Mouse (Mus musculus) layer of hippocampus, adult 8-10 months (tissue): ENCODE data around the gene Ptprd. TPM values are rescaled to one million over a fixed set of nuclear protein-coding genes. Genes with fewer than 3 reads are reported as not detected.

Experiments used
- DNase-seq, 2 experiments: peaks; one replicate each; pipeline ENCODE4 v3.0.0; 2022; ENCODE audit warnings: low spot score in 2 of 2
- total RNA-seq, 4 experiments: library from RNA; stranded (reverse); gene quantifications; 2 replicates each; pipeline ENCODE4 v1.2.4; 2022

The Ptprd gene
- total RNA-seq, 4 experiments from 2014 or later: 169 to 218 (median 185) TPM

DNA sequence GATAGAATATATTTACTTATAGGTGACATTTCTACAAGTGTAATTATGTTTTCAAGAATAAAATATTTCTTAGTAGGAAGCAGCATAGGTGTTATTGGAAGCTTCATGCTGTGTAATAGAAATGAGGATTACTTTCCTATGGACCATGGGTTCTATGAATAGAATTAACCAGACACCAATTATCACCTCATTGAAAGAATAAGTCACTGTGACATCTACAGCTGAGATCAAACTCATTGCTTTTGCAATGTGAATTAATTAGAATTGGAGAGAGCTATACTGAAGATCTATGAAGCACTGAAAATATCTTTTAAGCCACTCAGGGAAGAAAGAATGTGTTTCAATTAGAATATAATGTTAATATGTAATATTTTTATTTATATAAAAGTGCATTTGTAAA is 1539.1 kb downstream of the Ptprd start:
- no peak for DNase-seq

DNA sequence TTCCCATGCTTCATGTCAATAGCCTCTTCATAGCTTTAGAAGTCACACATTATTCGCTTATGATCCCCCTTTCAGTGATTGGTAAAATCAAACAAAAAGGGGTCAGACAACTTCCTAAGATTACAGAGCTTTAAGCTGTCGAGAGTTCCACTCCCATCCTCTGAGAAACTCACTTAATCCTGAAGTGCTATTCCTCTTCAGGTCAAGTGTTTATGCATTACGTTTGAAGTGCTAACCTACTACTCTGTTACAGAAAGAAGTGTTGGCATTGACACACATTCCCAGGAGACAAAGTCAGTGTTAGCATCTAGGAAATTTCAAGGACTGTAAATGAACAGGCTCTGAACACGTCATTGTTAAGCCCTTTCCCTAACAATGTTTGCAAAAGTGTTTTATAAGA is 1550.0 kb downstream of the Ptprd start:
- no peak for DNase-seq

DNA sequence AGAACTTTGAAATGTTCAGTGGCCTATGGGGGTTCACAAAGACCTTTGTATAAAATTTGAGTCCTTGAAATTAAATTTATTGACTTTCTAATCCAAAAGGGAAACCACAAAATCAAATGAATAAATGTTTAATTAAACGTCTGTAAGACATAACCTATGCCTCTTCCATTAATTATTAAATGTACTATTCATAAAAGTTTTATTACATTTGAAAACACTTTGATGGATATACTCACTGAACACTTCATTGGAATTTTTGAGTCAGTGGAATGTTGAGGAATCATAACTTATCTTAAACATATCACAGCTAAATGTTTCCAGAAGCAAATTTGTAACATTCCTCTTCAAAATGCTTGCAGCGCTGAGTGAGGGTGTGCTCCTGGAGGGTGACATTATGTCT is 1551.6 kb downstream of the Ptprd start:
- DNase-seq: no peak

DNA sequence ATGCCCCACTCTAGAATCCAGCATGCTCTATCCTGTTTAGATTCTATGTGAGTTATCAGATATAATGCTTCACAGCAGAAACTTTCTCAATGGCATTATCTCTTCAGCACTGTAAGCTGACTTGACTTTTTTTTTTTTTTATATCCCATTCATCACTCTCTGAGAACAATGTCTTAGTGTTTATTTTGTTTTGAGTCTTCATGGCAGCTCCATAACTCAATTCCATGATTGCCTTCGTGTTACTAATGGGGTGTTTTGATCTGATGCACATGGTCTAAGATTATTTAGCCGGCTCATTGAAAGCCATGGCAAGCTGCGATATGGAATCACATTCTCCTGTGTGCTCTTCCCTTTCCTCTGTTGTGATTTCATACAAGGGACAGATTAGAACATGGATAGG is 1555.0 kb downstream of the Ptprd start:
- no peak for DNase-seq

DNA sequence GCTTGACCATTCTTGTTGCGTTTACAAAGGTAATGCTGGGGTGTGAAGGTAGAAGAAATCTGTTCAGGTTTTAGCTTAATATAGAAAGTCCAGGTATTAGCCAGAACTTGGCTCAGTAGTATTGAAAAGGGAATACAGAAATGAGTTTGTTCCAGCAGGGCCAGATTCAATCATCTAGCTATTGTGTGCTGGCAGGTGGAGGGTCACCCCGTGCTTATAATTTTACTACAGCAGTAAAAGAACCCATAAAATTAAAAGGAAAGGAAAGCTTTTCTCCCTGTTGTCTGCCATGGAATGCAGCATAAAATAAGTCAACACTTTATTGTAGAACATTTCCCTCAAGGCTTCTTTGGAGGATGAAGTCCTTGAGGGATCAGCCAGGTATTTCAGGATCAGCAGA is 1558.8 kb downstream of the Ptprd start:
- no peak for DNase-seq

DNA sequence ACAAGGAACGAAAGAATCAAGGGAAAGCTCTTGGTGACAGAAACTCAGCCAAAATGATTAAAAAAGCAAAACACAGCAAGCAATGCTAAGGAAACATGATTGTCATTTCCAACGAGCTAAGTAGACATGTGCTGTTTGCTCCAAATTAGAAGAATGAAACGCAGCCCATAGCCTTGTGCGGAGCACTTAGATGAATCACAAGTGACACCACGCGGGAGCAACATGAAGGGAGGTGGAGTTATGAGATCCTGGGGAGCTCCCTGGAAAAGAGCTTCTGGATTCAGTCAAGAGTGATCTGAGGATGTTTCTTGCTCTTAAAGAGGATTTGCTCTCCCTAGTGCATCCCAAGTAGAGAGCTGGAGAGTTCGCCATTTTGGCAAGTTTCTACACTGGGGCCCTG is 1590.0 kb downstream of the Ptprd start:
- peak in 1 of 2 experiments; percentile 11 for DNase-seq

DNA sequence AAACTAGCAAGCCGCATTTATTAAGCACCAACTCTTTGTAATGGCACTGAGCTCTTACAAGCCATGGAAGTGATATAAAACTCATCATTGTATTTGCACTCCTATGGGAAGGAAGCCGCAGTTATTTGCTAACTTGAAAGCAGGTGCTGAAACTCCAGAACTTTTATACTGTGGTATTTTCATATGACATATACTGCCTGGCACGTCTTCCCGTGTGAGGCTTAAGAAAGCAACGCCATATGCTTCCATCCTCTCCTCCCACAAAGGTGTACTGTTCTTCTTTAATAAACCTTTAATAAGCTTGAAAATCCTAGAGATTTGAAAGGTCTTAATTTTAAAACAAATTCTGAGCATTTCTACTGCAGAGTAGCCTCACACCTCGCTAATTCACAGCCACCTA is 1595.1 kb downstream of the Ptprd start:
- DNase-seq: no peak

DNA sequence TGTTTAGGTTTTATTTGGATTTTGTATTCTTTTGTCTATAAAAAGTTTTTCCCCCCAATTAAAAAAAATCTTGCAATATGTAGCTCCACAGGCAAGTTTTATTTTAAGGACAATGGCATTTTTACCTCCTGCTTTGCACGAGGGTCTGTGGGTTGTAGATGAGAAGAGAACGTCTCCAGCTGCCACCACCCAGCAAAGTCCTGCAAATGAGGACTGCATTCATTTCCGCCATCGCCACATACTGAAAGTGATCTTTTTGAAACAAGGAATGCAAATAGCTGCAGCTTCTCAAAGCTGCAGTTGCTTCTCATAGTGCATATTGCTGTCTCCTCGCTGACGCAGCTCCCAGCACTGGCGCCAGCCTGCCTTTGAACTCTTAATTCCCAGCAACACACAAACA is 1603.5 kb downstream of the Ptprd start:
- no peak for DNase-seq

DNA sequence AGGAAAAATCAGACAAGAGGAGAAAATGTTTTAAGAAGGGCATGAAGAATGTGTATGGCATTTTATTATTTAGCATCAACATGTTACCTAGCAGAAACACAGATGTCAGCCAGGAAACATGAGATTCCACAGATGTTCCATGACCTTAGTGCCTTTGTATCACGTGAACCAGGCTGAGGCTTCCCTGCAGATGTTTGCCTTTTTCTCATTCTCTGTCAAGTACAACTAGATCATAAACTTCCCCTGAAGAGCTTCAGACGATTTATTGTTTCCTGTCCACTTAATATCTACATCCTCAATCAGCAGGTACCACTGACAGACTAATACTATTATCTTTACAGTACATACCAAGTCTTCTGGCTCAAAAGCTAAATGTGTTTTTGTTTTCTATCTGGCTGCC is 1605.0 kb downstream of the Ptprd start:
- DNase-seq: no peak

DNA sequence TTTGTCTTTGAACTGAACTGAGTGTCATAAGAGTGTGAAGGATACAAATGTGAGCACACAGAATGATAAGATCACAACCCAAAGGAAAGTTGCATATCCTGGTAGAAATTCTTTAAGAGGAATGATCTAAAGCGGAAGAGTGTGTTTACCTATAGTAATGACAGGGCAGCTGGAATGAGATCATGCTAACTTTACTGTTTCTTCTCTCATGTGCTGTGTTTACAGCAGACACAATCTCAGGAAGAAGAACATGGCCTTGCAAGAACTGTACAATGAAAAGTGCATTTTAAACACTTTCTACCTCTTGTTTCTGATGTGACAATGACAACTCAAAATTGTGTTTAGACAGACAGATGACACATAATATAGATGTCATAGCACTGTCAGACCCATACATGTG is 1621.0 kb downstream of the Ptprd start:
- no peak for DNase-seq

DNA sequence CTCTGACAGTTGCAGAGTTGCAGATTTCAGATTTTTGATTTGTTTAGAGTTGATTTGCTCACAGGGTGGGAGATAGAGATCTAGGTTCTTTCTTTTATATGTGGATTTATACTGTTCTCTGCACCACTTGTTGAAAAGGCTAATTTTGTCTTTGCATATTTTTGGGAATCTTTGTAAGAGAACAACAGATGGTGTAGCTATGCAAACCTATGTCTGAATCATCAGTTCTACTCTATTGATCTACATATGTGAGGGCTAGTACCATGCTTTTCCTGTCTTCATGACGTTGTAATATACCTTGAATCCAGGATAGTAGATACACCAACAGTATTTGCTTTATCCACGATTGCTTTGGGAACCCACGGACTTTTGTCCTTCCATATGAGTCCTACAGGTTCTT is 1628.7 kb downstream of the Ptprd start:
- DNase-seq: no peak

DNA sequence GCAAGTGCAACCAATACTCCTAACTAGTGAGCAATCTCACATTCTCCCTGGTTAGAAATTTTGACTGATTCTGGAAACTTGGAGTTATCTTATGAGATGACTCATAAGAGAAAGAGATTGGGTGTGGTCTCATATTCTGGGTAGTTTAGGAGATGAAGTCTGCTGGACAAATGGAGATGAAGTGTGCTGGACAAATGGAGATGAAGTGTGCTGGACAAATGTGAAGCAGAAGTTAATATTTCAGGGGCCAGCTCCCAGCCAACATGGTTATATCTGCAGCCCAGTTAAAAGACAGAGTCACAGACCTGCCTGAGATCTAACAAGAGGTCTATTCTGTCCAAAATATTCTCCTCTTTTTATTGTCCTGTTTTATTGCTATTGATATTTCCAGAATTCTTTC is 1645.8 kb downstream of the Ptprd start:
- DNase-seq: no peak

DNA sequence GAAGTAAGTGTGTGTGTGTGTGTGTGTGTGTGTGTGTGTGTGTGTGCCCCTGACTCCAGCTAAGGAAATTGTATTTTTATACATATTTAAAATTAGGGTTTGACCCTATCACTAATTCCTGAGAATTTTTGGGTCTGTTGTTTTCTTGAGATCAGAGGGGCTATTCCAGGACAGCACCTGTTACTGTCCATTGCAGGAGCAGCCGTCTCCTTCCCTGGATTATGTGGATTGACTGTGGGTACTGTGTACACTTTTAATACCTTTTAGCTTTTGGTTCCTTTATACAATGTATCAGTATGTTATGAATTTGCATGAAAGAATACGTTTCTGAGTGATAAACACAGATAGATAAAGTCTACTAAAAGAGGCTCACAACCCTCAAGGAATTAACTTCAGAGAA is 1670.0 kb downstream of the Ptprd start:
- no peak for DNase-seq

DNA sequence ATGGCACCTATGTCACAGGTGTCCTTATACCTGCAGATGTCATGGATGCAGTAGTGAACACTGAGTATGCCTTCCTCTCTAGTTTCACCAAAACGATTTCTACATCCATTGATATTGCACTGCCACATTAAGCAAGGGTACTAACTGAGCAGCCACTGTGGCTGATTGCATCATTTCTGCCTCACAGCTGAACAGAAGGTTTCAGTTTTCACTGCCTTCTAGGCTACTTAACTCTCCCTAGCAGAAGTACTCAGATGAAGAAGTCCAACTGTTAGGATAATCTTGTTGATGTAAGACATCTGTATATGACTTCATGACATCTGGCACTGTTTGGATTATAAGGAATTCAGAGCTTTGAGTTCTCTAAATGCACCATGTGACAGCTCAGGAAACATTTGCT is 1678.8 kb downstream of the Ptprd start:
- DNase-seq: no peak

DNA sequence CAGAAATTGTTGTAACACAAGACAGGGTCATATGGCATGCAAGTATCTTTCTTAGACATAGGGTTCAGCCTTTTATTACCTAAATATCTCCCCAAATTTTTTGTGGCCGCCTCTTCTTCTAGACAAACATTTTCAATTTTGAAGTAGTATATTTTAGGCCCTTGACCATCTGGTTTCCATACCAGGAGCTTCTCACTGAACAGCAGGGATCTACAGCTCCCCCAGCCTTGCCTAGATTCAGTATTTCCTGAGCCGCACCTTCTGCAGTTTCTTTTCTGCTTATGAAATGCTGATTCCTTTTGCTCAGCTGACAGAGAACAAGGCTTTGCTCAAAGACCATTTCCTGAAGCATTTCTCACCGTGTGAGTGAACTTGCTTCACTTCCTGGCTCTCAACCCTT is 1686.5 kb downstream of the Ptprd start:
- peak; percentile 10 to 19 for DNase-seq

DNA sequence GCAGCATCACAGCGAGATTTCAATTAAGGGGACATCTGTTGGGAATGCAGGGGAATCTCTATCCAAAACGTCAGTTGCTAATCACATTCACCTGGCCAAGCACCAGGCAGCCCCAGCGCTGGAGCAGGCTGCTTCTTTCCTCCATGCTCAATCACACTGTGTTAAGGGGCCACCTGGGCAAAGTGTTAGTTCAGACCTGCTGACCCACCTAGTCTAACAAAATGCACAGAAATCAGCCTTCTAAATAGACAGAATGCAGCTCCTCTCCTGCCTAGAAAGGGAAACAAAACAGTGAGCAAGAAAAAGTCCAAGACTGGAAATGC is 1708.5 kb downstream of the Ptprd start:
- no peak for DNase-seq

DNA sequence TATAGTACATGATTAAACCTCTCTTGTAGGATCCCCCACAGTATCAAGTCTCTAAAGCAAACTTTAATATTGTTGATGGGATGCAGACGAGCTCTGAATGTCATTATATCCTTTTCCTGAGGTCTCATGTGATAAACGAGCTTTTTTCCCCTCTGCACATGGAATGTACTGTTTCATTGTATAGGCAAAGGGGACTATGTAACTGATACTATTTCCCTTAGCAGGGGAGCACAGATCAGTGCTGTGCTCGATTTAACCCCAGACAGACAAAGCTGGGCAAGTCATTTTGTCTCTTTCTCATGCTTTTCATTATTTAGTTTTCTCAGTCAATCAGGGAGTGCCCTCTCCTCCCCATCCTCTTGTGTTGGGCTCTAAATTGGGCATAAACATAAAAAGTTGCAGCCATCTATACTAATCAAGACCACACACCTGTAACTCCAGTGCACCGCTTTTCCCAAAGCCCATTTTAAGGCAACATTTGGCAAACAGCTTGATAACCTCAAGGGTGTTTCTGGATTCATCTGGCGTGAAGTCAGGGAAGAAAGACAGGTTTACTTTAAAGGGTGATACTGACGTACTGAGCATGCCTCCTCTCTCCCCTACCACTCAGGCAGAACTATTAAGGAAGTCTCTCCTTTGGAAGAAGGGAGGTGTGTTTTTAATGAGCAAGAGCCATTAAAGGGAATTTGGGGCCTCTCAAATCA is 1709.0 kb downstream of the Ptprd start:
- no peak for DNase-seq

DNA sequence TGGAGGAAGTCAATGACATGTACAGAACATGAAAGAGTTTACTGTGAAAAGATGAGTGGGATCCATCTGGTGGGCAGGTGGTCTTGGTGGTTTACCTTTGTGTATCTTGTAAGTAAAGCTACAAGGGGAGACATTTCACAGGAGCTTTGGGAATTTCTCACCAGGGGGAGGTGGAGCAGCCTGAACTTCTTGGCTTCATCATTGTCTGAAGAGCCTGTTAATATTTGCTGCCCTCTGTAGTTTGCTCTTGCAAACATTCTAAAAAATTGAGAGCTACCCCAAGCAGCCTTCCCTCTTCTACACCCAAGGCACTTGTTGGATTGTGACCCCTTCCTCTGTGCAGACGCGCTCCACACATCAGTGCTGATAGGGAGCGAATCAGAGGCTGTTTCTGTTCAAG is 1725.9 kb downstream of the Ptprd start:
- no peak for DNase-seq

DNA sequence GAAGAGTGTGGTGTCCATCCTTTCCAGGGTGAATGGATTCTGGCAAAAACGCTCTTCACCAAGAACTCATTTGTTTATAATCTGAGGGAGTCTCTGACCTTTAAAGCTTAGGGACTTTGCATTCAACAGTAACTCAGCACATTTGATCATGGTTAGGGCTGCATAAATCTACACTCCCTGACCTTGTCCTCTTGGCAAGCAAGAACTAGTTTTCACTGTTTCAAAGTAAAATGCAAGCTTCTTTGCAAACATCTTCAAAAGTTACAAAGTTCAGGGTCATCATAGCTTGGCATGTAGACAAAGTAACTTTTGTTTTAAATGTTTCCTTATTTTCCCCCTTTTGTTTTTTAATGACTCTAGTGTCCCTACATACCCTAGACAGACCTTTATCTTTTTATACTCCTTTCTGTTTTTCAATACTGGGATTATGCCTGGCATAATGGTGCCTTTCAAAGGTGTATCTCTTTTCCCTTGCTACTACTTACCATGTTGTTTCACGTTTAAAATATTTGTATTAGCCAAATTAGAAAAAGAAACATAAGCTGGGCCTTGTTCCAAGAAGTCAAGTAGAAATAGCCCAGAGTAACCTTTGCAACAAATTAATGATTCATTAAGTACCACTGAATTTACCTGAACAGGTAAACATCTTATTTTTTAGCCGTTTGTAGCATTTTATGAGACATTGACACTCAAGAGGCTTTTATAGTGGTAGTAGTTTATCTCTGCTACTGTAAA is 1743.2 kb downstream of the Ptprd start:
- no peak for DNase-seq

DNA sequence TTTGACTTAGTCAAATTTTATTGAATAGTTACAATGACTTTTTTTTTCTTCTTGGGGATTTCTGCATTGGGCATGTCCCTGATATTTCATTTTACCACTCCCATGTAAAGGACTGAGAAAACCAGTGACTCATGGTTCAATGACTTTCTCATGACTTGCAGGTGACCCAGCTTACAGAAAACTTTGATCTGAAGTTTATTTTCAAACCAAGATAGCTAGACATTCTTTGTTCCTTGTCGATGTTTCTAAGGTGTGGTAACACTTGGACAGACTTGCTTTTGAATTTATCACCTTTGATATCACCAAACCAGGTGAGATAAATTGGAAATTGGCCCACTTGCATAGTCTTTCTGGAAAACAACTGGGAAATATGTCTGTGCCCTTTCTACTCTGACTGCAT is 1747.1 kb downstream of the Ptprd start:
- no peak for DNase-seq

DNA sequence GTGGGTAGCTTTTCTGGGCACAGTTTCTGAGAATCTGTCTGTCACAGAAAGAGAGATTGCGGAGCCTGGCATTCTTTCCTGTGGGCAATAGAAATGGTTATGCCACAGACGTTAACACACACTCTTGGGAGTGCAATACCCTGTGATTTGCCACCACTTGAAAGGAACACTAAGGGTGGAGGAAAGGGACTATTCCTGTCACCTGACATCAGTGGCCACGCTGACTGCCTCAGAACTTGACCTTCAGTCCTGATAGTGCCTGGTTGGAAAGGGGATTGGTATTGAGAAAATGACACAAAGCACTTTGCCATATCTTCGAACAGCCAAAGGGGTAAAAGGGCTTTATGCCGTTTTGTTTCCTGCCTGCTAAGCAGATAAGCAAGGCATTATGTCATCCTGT is 1750.4 kb downstream of the Ptprd start:
- no peak for DNase-seq

DNA sequence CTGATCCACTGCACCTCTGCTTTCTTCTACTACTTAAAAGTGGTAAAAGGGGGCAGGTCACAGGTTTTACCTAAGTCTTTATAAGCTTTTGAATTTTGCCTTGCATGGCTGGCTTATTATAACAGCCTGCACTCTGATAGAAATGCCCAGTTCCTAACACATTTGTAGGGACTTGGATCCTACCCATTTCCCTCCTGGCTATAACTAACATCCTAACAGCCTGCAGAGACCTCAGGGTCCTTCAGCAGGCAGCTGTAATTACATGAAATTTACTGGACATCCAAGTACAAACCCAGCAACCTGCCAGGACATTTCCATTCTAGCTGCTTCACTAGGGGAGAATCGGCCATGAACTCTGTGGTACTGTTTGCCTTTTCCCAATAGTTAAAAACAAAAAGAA is 1751.2 kb downstream of the Ptprd start:
- no peak for DNase-seq

DNA sequence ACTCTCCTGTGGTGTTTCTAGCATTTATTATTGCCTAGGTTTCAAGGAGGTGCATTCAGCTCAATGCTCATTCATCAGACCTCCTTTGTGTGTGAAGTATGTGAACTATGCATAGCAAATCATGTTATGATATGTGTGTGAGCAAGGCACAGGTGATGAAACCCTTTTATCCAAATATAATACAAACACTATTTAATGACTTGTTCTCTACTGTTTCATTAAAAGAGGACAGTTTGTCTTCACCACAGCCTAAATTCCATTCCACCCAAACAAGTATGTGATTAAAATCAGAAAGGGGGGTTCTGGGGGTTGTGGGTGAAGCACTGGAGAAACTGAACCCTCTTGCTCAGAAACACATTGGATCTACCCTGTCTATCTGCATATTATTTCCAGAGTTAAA is 1752.1 kb downstream of the Ptprd start:
- DNase-seq: no peak

DNA sequence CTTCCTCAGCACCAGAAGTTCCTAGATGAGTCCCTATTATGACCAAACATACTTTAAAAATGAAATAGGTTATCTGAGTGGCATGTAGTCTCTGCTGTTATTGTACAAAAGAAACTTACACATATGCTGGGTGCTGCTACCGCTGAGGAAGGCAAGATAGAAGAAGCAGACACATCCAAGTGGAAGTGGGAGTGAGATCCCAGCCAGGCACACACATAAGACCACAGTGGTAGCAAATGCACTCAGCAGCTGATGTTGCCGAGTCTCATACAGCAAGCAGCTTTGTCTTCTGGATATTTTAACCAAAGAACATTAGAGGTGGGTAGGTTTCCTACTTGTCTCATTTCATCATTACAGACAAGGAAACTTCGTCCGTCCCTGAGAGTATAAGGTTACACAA is 1759.5 kb downstream of the Ptprd start:
- DNase-seq: no peak
